Mouse (Mus musculus) spleen, embryonic (tissue): ENCODE data around the gene Iqgap2.

ENCODE experiments used
- CTCF ChIA-PET: fragments of 350-600 bp; sonication (Branson Sonifier 250); formaldehyde crosslinking; loops from one replicate; lab custom pipeline; 2022; lab: Charles Lee

Iqgap2 gene

DNA sequence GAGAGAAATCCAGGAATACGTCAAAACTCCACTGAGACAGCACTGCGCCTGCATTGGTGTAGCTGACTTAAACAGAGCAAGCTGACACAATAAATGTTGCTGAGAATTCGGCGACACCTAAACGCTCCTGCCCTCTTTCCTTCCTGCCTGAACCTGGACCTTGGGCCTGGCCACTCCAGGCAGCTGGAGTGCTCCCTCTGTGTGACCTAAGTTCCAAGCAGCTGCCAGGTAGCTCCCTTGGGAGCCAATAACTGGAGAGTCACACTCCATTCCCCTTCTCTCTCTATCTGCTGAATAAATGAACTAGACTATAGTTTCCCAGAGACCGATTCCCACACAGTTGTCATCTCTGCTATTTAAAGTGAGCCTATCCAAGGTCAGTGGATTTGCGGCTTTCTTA, 111.7 kb downstream of the Iqgap2 start:
- CTCF ChIA-PET, result no interaction called here

DNA sequence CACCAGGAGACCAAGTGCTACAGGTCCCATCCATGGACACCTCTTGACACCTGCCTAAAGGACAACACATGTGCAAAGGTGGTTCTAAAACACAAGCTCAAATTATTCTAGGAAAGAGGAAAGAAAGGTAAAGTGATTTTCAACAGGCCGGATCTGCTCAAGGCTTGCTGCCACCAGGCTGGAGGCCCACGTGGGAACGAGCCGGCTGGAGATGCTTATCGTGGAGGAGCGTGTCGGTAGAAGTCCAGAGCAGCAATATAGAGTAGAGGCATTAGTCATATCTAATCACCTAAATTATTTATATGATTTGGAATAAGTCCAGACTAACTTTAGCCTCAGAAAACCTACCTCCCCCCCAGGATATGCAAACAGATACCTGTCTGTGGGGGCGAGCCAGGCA, 112.5 kb downstream of the Iqgap2 start:
- CTCF ChIA-PET, result interaction anchor here (0.6 kb wide), 1 partner anchor 7 kb away, joined by 3 read pairs; no protein-coding TSS in a partner anchor

DNA sequence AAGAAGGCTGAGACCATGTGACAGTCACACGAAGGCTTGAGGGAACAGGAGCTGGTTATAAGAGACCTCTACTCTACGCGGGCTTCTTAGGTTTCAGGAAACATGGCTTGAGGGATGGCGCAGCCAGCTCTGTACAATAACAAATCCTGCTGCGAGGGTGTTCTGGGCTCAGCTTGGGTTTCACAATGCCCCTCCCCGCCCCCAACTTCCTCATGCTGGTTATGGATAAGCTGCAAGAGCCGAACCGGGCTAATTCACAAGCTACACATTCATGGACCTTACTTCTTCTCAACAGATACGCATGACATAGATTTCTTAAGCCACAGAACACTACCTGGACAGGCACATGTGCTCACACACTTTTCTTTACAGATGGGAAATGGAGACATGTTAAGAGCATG, 113.0 kb downstream of the Iqgap2 start:
- CTCF ChIA-PET, result no interaction called here

DNA sequence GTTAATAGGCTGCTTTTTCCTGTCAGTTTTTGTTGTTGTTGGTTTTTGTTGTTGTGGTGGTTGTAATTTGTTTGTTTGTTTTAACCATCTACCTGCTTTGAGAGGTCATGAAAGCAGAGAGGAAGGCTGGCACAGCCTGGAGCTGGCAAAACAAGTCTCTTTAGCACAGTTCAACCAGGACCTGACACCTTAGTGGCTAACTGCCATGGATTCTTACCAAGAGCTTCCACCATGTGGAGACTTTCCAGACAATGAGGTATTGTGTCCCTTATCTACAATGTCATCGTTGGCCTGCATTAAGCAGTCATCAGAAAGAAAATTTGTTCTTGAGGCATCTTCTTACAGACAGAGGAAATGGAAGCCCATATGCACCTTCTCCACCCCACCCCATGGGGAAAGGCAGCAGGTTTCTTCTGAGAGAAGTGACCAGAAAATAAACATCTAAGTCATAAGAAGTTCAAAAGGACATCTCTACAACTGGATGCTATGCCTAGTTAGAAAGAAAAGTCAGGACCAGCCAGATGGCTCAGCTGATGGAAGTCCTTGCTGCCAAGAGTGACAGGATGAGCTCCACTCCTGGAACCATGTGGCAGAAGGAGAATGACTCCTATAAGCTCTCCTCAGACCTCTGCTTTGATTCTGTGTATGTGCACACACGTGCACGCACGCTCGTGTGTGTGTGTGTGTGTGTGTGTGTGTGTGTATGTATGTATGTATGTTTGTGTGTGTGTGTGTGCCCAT, 113.9 kb downstream of the Iqgap2 start:
- CTCF ChIA-PET, result no interaction called here

DNA sequence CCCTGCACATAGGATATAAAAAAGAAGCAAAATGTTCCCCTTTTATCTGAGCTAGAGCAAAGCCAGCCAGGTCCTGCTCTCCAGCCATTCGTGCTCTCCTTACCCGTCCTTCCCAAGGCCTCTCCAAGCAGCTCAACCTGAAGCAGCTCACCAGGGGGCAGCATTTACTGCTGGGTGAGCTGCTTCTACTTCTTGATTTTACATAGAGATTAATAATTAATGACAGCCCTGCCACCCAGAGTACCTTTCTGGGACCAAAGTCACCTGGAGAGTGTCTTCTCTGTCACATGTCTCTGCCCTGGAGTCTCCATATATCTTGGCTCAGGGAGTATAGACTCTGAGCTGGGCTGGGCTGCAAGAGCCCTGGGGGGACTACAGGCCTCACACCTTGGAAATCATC, 114.5 kb downstream of the Iqgap2 start:
- CTCF ChIA-PET, result no interaction called here

DNA sequence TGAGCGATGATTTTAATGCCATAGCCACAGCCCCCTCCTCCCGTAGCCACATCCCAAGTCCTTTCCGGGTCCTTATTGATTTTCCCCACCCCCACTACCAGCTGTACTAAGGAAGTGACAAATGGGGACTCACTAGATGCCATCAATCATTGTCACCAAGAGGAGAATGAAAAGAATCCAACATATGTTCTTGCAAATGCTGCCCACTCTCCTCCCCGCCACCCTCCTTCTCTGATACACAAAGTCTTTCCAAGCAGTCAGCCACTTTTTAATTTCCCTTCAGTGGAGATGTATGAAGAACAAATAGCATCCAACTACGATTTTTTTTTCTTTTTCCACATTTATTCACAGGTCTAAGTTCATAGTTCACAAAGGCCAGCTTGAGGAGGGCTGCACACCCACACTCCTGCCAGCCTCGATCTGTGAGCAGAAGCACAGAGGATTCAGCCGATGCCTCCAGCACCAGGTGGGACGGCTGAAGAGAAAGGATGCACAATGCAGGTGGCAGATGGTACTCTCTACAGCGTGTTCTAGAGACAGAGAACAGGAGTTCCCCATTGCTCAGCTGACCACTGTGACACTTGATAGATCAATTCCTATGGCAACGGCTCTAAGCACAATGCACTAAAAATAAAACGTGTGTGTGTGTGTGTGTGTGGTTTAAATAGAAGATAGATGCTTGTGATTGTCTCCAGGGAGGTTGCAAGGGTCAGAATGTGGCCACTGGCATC, 116.6 kb downstream of the Iqgap2 start:
- CTCF ChIA-PET, result no interaction called here

DNA sequence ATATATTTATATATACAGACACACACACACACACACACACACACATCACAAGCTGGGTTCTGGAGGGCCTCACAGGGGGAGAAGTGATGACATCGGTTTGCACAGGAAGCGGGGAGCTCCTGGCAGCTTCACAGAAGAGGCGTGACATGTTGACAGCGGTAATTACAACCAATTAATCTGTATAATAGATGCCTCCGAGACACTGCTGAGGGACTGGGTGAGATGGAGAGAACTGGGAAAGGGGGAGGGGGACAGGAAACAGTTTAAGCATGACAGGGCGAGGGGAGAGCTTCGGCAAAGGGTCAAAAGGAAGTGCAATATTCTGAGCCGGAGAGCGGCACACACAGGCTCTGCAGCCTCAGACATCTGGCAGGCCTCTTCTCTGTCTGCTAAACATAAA, 126.7 kb downstream of the Iqgap2 start:
- CTCF ChIA-PET, result no interaction called here

DNA sequence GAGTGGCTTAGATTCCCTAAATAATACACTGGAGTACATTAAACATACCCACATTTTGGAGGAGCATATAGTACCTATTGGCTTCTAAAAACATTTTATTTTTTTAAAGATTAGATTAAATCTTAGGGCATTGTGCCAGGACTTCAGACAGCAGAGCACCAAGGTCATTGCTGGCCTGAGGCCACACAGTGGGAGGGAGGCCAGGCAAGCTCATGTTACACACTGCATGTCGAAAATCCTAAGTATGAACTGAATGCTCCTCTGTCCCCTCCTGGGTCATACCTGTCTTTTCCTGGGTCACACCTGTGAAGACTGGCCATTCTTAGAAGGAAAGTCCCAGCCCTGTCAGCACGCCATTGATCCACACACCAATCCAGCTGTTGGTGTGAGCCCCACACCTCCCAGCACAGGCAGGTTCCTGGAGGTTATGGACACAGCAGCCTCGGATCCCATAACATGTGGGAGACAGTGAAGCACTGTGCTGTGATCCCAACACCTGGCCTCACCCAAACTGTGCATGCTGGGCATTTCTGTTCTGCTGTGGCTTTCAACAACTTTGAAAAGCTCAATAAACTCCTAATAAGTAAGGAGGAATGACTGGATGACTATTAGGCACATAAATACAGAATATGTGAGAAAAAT, 127.7 kb downstream of the Iqgap2 start:
- CTCF ChIA-PET, result no interaction called here

DNA sequence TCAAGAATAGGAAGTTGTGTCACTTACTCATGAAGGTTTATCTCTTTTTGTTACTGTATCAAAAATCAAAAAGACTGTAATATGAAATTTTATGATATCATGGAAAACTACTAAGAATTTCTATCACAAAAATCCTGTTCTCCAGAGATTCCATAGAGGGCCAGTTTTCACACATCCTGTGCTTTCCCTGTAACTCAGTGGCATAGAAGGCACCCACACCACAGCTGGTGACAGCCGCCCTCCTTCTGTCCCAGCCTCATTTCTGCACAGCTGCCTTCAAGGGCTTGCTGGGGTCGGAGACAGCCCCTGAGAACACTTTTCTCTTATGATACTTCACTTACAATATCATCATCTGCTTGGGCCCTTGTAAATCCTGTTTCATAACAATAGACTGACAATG, 131.9 kb downstream of the Iqgap2 start:
- CTCF ChIA-PET, result no interaction called here

DNA sequence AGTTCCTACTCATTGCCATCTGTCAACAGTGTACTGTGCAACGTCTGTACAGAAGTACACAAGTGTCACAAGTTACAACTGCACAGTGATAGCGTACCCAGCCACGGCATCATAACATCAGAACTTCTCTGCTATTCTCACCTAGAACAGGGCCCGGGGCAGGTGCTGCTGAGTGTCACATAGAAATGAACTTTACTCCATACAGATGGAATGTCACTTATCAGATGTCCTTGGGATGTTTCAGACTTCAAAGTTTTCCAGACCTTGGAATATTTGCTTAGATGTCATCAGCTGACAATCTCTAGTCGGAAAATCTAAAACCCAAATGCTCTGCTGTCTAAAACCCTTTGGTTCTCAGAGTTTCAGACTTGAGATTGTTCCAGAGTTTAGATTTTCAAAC, 137.4 kb downstream of the Iqgap2 start:
- CTCF ChIA-PET, result no interaction called here

DNA sequence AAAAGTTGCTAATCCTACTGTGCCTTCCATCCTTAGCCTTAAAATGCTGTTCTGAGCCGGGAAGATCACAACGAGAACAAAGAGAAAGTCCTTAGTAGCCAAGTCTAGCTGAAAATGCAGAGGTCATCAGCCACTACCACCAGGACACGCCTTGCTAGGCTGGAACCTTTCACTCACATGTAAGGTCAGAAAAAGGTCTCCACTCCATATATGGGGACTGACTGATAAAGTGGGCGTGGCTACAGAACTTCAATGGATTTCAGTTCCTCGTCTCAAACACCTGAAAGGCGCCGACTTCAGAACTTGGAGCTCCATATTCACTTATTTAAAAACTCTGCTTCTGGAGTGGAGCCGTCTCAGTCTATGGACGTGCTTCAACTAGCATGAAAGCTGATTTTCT, 139.3 kb downstream of the Iqgap2 start:
- CTCF ChIA-PET, result no interaction called here

DNA sequence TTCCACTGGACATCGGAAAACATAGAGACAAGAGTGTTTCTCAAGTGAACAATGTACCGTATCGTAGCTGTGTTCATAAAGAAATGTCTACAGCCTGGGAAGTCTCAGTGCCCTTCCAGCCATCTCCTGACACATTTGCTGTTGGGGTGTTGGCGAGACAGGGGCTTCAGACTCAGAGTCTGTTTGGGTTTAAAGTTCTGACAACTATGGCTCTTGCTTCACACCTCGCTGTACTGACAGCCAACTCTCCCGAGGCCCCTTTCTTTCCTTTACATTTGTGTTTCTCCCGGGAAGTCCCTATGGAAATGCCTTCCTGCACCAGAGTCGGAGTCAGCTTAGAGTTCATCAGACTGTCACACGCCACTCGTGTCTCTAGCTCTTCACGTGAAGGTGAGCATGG, 144.2 kb downstream of the Iqgap2 start:
- CTCF ChIA-PET, result no interaction called here

DNA sequence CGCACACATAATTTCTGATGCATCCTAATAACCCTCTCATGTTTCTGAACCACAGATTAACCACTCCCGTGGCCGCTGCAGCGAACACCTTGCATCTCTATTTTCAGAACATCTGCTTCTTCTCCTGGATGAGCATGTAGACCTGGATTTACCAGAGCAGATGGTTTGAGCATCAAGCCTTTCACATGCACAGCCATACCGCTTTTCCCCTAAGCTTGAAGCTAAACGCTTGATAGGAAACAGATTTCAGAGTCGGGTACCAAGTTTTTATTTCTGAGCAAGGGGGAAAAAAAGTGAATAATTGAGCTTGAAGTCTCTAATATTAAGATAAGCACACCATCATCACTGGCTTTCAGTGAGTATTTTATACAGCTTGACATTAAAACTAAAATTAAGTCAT, 144.6 kb downstream of the Iqgap2 start:
- CTCF ChIA-PET, result no interaction called here

DNA sequence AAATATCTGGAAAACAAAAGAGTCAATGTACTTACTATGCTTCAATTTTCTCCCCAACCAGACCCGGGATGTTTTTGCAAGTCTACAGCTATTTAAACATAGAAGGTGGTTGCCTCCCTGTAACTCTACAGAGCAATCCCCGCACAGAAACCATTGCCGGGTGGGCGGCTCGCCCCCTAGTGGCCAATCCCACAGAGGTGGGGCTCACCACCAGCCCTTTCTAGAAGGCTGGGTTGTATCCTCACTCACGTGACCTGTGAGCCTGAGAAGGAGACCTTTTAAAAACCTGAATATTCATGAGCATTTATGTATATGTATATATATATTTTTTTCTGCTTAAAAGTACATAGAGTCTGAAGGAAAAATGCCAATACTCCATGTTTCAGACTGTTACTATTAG, 145.2 kb downstream of the Iqgap2 start:
- CTCF ChIA-PET, result interaction anchor here (0.5 kb wide), 1 partner anchor 1895 kb away, joined by 5 read pairs; no protein-coding TSS in a partner anchor

DNA sequence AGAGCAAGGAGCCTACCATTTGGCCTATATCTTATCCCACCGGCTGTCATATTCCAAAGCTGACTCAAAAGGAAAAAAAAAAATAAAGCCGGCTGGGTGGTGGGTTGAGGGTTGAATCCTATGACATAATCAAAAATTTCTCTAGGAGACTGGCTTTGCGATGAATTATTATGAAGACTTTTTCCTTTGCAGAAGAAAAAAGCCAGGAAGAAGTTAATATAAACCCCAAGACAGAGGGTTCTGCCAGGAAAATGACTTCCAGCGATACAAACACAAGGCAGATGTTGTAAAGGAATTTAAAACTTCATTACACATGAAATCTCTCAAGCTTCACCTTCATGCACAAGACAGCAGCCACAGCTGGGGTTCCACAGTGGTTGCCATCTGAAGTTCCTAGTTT, 146.3 kb downstream of the Iqgap2 start:
- CTCF ChIA-PET, result no interaction called here

DNA sequence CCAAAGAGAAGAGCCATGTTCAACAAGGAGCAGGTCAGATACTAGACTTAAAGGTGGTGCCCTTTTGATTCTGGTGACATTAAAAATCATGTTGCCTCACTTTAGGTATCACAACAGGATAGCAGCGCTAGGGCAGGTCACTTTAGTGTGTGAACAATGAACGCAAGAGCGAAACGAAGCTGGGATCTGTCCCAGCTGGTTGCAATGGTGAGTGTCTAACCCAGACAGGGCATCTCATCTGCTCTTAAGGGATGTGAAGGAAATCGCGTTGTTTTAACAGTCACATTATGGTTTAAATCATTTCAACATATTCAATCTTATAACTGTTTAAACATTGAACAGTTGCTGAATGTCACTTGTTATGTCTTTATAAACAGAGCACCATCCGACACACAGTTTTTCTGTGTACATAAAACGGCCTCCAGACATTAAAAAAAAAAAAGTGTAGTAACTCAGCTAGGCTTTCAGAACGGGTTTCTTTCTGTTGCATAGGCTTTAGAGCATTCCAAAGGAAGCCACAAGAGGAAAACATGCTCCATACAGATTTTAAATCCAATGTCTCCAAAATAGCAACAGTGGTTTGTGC, 148.7 kb downstream of the Iqgap2 start:
- CTCF ChIA-PET, result no interaction called here

DNA sequence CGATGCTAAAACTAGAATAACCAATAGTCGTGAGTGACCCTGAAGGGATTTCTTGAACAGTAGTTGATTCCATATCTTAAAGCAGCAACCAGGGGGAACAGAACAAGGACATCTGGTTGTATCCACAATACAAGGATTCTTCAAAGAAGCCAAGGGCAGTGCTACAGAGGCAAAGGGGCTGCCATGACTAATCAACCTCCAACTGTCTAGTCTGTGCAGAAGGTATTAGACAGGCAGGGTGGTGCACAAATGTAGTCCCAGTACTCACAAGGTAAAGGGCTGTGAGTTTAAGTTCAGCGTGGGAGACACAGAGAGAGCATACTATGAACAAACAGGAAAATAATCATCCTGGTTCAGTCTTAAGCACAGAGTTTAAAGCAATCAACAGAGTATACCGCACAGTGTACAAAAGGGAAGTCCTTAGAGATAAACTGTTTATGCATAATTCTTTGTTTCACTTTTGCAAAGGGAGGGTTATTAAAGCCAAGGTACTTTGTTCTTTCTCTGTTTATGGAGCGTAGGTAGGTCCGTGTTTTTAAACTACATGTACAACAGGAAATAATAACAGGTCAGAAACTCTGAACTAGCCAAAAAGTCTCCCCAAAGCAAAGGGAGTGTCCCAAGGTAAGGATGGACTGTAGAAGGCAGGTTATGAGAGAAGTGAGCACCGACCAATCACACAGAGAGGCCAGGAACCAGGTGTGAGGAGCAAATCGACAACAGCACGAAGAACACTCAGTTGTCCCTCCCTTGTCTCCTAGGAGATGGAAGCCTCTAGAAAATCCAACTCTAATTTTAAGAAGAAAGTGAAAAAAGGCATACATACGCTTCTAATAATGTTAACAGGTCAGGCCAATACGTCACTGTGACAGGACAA, 149.7 kb downstream of the Iqgap2 start:
- CTCF ChIA-PET, result no interaction called here

DNA sequence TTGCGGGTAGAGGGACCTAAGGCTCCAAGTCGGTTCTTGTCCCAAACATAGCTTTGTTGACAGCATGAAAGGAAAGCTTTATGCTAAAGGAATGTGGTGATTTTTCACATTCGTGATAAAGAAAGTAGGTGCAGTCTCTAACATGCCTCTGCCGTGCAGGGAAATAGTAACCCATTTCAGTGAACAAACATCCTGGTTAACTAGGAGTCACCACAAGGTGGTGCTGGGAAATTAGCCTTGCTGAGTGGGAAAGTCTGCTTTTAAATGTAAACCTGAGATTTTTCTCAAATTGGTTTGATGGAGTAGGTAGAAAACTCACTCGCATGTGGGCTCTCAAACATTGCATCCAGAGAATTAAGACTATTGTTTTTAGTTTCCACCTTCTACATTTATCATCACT, 152.1 kb downstream of the Iqgap2 start:
- CTCF ChIA-PET, result no interaction called here

DNA sequence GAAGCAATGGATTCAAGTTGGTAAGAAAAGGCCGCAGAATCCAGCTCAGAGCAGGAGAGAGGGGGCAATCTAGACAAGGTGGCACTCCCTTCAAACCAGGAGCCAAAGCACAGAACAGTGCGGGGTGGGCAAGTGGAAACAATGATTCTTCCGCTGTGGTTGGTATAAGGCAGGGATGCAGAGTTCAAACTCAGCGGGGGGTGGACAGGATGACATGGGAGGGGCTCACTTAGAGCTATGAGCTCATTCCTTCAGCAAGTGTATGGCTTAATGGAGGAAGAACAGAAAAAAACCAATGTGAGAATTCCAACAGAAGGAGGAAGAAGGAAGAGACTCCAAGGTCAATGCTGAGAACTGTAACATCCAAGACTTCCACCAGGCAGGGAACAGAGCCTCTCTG, 161.2 kb downstream of the Iqgap2 start:
- CTCF ChIA-PET, result no interaction called here

DNA sequence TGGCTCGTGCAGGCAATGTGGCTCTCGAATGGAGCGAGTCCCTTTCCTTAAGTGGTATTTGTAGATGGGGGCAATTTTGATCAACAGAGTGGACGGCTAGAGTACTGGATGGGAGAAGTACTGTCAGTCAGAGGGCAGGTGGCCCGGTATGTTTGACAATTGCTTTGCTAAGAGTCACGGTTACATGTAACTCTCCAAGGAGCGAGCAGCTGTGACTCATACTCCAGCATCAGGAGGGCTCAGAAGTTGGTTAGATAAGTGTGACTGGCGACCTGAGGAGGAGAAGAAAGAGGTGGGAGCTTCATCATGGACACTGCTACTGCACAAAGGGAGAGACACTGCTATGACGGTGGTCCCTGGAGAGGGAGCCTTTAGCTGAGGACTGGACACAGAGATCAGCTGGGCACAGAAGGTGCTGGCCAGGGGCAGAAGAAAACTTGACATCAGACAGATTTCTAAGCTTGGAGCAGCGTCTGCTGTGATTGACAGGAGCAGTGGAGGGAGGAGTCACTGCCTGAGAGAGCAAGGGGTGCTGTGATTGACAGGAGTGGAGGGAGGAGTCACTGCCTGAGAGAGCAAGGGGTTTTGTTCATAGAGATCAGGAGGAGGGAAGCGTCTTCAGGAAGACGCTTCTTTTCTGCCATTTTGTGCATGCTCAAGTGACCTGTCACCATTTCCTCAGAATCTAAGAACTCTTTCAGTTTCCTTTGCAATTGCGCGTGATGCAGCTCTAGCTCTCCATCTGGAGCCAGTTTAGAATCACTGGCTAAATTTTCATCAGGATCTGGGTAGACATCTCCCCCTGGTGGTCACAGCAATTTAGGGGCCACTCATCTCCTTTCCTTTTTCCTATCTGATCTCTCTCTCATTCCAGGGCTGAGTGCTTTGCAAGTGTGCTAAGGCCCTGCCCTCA, 172.1 kb downstream of the Iqgap2 start:
- CTCF ChIA-PET, result interaction anchor here (0.7 to 2.2 kb wide), 3 partner anchors 9 to 156 kb away, joined by 3 to 14 read pairs (median 4); no protein-coding TSS in a partner anchor
